Mouse (Mus musculus) layer of hippocampus, adult 18-20 months (tissue): ENCODE measurements around the gene Cphx3. TPM values are rescaled to one million over a fixed set of nuclear protein-coding genes. Genes with fewer than 3 reads are reported as not detected.
"Not testable (repeated sequence)": the region's sequence is repeated elsewhere in the genome, so short reads cannot be mapped to it uniquely, and the experiment has no call there.

Experiments
- DNase-seq, 2 experiments: peaks; one replicate each; pipeline ENCODE4 v3.0.0; 2022; ENCODE audit warnings: low spot score in 2 of 2
- total RNA-seq, 2 experiments: library from RNA; stranded (reverse); gene quantifications; 2 replicates each; pipeline ENCODE4 v1.2.3; 2021

Gene Cphx3
- total RNA-seq, 2 experiments from 2014 or later = not detected

DNA sequence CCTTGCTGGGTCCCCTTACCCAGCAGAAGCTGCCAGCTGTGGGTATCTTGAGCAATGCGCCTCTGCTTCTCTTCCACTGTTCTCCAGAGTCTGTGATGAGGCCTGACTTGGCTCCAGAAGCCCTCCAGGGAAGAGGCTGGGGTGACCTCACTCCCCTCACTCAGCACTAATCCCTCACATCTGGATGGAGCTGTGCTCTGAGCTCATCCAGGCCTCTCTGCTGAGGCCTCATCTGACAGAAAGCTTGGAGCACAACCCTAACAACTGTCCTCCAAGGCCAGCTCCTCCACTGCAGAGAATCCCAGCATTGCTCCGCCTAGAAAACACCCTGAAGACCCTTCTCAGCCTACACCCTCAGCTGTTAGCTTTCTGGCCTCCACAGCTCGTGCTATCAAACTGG, 91.9 kb downstream of the Cphx3 start:
- not testable (repeated sequence) for DNase-seq

DNA sequence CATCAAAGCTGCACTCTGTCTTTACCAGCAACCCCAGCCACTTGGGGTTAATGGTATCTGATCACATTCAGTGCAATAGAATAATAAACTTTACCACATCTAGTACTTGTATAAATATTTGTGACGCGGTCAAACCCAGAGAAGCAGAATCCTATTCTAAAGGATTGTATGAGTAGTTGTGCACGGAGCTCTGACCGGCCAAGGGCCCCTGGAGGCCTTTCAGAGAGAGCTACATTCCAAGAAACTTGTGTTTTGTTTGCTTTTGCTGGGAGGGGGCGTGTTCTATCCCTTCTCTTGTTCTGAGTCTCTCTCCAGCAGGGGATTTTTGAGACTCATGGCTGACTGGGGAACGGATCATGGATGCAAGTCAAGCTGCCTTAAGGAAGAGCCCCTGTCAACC, 92.9 kb downstream of the Cphx3 start:
- DNase-seq = not testable (repeated sequence)

DNA sequence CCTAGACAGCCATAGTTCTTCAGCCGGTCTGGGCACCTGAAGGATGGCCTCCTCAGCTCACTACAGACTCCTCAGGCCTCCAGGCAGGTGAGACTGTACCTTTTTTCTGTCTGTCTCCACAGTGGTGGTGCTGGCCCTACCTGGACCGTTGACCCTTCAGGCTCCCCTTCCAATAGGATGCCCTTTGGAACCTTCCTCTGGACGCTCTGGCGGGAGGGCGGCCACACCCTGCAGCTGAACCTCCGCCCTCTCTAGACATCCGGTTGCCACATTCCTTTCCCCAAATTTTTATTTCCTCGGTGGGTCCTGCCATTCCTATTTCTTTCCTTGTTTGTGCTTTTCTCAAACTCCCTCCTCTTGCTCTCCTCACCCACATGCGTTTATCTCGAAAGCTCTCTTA, 99.6 kb downstream of the Cphx3 start:
- not testable (repeated sequence) for DNase-seq

DNA sequence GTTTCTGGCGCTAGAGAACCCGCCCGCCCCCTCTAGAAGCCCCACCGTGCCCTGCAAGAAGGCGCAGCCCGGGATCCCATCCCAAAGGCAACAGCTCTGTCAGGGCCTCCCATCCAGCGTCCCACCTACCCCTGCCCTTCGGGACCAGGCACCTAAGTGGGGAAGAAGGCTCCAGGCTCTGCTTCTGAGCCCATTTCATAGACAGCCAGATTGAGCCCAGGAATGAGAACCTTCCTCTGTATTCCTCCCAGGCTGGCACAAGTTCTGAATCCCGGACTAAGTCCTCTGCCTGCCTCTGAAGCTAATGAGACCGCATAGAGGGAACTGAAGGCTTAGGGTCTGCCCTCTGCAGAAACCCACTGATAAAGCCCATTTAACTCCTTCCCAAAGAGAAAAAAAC, 100.3 kb downstream of the Cphx3 start, which contains the start of gene Plac9b:
Plac9b (minus strand) TSS at position 101 of the 400 bp plus-strand sequence.
- DNase-seq = not testable (repeated sequence)

DNA sequence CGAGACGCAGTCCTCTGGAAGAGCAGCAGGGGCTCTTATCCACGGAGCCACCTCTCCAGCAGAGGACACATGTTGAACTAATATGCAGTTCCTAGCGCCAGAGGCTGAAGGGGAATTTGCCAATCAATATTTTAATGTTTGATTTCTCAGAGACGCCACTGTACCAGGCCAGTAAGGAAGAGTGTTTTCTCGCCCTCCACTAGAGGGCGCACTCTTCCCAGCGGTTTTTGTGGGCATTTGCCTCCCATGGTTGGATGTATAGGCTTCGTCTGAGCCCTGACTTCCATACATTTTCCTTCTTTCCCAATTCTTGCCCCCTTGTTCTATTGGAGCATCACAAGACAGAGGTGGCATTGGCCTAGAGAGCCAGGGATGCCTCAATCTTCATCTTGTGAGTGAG, 104.5 kb downstream of the Cphx3 start:
- DNase-seq = not testable (repeated sequence)

DNA sequence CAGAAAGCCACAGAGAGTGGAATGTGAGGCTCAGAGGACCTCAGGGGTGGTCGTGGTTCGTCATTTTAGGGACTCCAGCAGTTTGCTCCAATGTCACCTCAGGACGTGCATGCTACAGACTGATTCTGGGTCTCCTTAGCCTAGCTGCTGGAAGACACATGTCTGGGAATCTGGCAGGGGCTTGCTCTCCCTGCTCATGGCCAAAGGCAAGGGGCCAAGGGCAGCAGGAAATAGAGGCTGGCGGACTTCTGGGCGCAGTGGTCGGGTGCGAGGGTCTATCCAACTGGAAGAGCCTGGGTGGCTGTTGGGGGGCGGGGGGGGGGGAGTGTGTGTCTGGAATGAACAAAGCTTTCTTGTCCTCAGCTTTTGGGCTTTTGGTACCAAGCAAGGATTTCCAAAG, 106.3 kb downstream of the Cphx3 start:
- DNase-seq = not testable (repeated sequence)

DNA sequence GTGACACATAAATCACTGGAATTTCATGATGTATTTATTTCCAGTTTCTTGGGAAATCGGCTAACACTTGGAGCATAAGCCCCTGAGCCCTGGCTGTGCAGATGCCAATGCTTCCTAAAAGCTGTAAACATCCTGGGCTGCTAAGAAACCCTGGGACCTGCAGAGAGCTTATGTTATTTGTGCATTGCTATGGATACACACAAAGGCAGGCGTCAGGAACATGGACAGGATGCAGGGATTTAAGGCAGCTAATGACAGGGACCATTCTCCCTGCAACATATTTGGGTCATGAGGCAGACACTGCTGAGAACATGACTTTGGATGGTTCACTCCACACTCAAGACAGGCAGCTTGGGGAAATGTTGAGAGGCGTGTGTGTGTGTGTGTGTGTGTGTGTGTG, 115.8 kb downstream of the Cphx3 start:
- not testable (repeated sequence) for DNase-seq

DNA sequence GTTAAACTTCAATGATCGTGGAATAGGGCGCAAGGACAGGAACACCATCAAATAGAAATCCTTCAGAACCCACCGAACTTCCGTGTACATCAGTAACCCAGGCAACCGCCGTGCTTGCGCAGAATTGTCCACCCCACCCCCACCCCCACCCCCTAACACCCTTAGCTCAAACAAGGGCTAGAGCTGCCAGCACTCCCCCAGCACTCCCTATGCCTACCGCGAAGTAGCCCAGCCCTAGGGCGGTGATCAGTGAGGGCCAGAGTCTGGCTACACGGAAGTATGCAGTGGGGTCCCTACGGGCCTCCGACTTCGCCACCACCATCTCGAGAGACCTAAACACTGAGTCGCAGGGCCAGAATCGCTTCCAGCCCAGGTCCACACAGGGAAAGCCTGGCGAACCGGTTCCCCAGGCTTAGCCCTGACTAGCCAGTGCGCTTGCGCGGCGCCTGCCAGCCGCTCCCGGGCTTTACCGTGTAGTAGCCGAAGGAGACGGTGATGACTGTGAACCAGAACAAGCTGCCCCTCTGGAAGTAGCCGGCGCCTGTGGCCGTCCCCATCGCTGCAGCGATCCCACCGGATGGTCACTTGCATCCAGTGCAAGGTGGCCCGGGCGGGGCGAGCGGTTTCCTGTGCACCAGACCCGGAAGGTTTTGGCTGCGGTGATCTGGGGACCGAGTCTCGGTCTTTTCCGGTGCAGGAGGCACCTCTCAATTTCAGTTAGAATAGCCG, 124.3 kb downstream of the Cphx3 start:
- not testable (repeated sequence) for DNase-seq

DNA sequence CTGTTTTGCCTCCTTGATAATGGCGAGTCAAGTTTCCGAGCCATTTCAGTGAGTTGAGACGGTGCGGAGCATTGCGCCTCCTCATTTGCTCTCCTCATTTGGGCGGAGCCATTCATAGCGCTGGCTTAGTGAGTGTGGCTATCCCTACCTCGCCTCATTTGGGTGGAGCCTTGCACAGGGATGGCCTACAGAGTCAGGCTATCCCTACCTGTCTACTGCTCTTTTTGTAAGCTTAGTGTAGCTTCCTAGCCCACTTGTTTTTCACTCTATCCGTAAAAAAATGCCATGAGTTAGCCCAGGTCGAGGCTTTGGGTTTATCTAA, 124.8 kb downstream of the Cphx3 start, which contains the start of gene Tmem254b:
Tmem254b (minus strand) TSS at position 116 of the 322 bp plus-strand sequence.
- DNase-seq = not testable (repeated sequence)

DNA sequence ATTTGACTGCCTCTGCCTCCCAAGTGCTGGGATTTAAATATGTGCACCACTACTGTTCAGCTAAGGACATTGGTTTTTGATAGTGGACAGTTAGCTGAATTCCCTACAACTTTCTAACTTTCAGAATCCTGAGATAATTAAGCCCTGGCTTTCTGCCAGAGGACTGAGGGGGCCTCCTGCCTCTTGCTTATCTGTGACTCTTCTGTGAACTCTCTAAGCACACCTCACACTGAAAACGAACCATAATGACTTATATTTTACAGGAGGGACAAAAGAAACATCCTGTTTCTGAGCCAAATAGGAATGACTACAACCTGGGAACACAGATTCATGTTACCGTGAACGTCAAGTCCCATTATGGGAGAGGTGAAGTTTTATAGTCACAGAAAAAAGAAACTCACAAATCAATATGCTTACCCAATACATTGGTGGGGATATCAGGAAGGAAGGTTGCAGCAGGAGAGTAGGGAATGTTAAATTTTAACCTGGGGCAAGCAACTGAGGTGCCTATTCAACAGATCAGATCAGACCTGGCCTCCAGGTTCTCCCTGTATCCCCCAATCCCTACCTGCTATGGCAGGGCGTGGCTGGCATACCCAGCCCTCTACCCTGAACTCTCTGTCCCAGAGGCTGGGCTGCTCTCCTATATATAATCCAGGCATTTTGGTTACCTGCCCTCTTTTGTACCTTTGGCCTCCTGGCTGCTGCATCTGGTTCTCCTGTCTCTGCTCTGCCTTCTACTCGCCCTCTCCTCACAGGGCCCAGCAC, 134.3 kb downstream of the Cphx3 start:
- DNase-seq = not testable (repeated sequence)

DNA sequence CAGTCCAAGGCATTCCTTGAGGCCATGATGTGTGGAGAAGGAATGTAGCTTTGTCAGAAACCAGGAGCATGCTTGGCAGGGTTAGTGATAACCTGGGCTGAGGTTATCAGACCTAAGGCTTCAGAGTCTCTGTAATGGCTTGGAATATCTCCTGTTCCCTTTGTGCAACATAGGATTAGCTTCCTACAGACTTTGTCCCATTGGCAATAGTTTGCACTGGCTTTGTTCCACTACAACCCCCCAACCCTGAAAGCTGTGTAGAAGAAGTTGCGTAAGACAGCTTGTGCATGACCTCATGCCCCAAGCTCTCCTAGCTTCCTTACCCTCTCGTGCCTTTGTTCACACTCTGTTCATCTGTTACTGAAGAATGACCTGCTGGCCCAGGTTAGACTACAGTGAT, 155.1 kb downstream of the Cphx3 start:
- not testable (repeated sequence) for DNase-seq

DNA sequence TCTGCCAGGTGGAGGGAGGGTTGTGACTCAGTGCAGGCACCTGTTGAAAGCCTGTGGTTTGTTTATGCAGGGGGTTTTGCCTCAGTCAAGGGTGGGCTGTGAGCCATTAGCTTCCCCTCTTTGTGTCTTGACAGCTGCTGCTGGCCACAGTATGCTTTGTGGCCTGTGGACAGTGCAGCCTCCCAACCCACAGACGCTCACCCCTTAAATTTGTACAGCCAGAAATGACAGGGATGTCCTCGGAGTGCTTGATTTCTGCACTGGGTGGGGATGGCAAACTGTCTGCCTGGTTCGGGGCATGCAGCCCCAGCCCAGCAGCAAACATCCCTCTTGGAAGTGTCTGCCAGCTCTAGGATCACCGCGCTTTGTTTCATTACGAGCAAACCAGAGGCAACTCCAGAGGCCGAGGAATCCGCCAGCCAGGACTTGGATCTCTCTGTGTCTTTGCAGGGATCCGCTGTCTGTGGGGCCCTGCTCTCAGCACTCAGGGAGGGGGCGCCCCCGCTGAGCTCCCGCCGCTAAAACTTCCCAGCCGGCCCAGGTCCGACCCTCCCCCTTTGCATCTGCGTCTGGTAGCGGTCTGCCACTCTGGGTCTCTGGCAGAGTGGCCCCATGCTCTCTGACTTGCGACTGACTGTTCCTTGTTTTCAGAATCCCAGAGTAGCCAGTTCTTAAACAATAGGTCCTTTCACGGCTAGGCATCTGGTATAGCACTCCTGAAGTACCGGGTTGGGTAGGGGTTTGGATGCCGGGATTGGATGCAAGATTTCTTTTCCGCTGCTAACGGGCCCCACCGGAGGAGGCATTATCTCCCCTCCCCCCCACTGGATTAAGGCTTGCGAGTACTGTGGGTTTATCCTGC, 175.9 kb downstream of the Cphx3 start, which contains the start of gene Duxbl3:
Duxbl3 (plus strand) TSS at position 207 of the 862 bp plus-strand sequence.
- not testable (repeated sequence) for DNase-seq

DNA sequence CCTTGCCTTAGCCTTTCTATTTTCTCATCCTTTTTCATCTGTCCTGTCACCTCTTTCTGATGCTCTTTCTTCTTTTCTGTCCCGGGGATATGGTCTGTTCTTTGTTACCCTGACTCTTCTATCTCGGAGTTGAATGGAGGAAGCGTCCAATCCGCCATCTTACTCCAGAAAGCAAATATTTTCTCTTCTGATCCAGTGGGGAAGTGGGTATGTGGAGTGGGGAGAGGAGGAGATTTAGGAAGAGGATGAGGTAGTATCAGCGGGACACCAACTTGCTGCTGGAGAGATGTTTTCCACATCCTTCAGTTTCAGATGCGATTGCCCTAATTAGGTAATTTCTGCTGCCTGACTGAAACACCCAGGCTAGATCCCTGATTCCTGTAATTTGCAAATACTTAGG, 176.6 kb downstream of the Cphx3 start:
- not testable (repeated sequence) for DNase-seq

Other genes starting within 250 kb of the Cphx3 start
- 10 to 100 TPM; 78.6 to 84.7 TPM for gene Anxa11, start 240.1 kb upstream of the Cphx3 start, total RNA-seq
- gene Plac9a, start 179.2 kb upstream of the Cphx3 start, total RNA-seq = not detected
- gene Tmem254a, start 154.6 kb upstream of the Cphx3 start, total RNA-seq = 1 to 10 TPM; 5.7 to 6.8 TPM
- not detected for gene Cphx1, start 144.0 kb upstream of the Cphx3 start, total RNA-seq
- gene Duxbl1, start 103.7 kb upstream of the Cphx3 start, total RNA-seq = under 1 TPM in 1 of 2 experiments, not detected in 1; 0.50 TPM
- 1 to 10 TPM; 1.9 to 3.7 TPM for gene Gm9780, start 39.6 kb upstream of the Cphx3 start, total RNA-seq
- gene Tmem254c, start 14.9 kb upstream of the Cphx3 start, total RNA-seq = 10 to 100 TPM; 17.4 to 17.6 TPM
- not detected for gene Cphx2, start 781 bp upstream of the Cphx3 start, total RNA-seq
- under 1 TPM in 1 of 2 experiments, not detected in 1; 0.91 TPM for gene Duxbl2, start 36.1 kb downstream of the Cphx3 start, total RNA-seq
- gene Plac9b, start 100.2 kb downstream of the Cphx3 start, total RNA-seq = 1 to 10 TPM; 3.1 to 6.9 TPM
- 10 to 100 TPM in 1 of 2 experiments, 1 to 10 TPM in 1; 9.5 to 10.9 TPM for gene Tmem254b, start 124.7 kb downstream of the Cphx3 start, total RNA-seq
- under 1 TPM in 1 of 2 experiments, not detected in 1; 0.92 TPM for gene Duxbl3, start 175.7 kb downstream of the Cphx3 start, total RNA-seq